Mouse (Mus musculus): ENCODE measurements around the gene Mycl. TPM values are rescaled to one million over a fixed set of nuclear protein-coding genes. Genes with fewer than 3 reads are reported as not detected.
A peak's percentile ranks its signal among the peaks of the same experiment; 100 is the strongest.
"Not testable (repeated sequence)": the region's sequence is repeated elsewhere in the genome, so short reads cannot be mapped to it uniquely, and the experiment has no call there.

The Mycl gene
- polyA plus RNA-seq, 1 experiment from 2014 or later: 1.3 TPM

- no peak for ATAC-seq (replicated peaks; ENCODE audit: extremely low read depth, insufficient read depth, low FRiP score)
- H3K9ac ChIP-seq (ENCODE audit: low read length): no peak overlapping the region
- H3K27me3 ChIP-seq (ENCODE audit: control insufficient read depth, insufficient read depth, low read length): peaks cover 16% of the 10 kb centered on the region
- H3K36me3 ChIP-seq (ENCODE audit: control insufficient read depth, insufficient read depth): no peaks in the 10 kb centered on the region
- no peak overlapping the region for H3K4me3 ChIP-seq (ENCODE audit: low read length)
- H3K4me2 ChIP-seq (ENCODE audit: low read depth, low read length): no peak overlapping the region
- 33% methylated on average over 4 of the region's 4 CpGs for WGBS
- H3K27ac ChIP-seq (ENCODE audit: low read length): no peak overlapping the region
- no peaks in the 10 kb centered on the region for H3K4me1 ChIP-seq (ENCODE audit: control insufficient read depth, insufficient read depth, low read length)
- H3K9me3 ChIP-seq (replicated peaks; ENCODE audit: control insufficient read depth, low read length): no peaks in the 10 kb centered on the region; the same call in 1 of the 2 replicates
Observed at GRCm38 (mm10) chr4:122987421-122987820, 8.0 kb upstream of the Mycl start.

GRCm38 (mm10) chr4:122988004-122988403 lies 7.4 kb upstream of the Mycl start:
- not testable (repeated sequence) for H3K27ac ChIP-seq (ENCODE audit: low read length); H3K4me1 ChIP-seq (ENCODE audit: control insufficient read depth, insufficient read depth, low read length); H3K4me2 ChIP-seq (ENCODE audit: low read depth, low read length); H3K9me3 ChIP-seq (replicated peaks; ENCODE audit: control insufficient read depth, low read length); H3K36me3 ChIP-seq (ENCODE audit: control insufficient read depth, insufficient read depth); H3K4me3 ChIP-seq (ENCODE audit: low read length); ATAC-seq (replicated peaks; ENCODE audit: extremely low read depth, insufficient read depth, low FRiP score); H3K9ac ChIP-seq (ENCODE audit: low read length)
- peaks cover 14% of the 10 kb centered on the region for H3K27me3 ChIP-seq (ENCODE audit: control insufficient read depth, insufficient read depth, low read length)
- WGBS: 59% methylated on average over 3 of the region's 3 CpGs

- Histone ChIP-seq H3K27ac (ENCODE audit: low read length) (no peak overlapping the region), H3K27me3 (ENCODE audit: control insufficient read depth, insufficient read depth, low read length) (peaks cover 6% of the 10 kb centered on the region; the same call in 1 of the 2 replicates), H3K9ac (ENCODE audit: low read length) (no peak overlapping the region), H3K4me2 (ENCODE audit: low read depth, low read length) (no peak overlapping the region), H3K4me1 (ENCODE audit: control insufficient read depth, insufficient read depth, low read length) (no peaks in the 10 kb centered on the region; the same call in 1 of the 2 replicates), H3K4me3 (ENCODE audit: low read length) (no peak overlapping the region), H3K36me3 (ENCODE audit: control insufficient read depth, insufficient read depth) (no peaks in the 10 kb centered on the region), H3K9me3 (replicated peaks; ENCODE audit: control insufficient read depth, low read length) (no peaks in the 10 kb centered on the region; the same call in 1 of the 2 replicates)
- 47% methylated on average over 1 of the region's 1 CpGs for WGBS
- ATAC-seq (replicated peaks; ENCODE audit: extremely low read depth, insufficient read depth, low FRiP score): no peak
Observed at GRCm38 (mm10) chr4:122991177-122991576, 4.3 kb upstream of the Mycl start.

- Histone ChIP-seq H3K4me1 (ENCODE audit: control insufficient read depth, insufficient read depth, low read length) (peaks cover 6% of the 10 kb centered on the region), H3K27me3 (ENCODE audit: control insufficient read depth, insufficient read depth, low read length) (peaks cover 11% of the 10 kb centered on the region), H3K9me3 (replicated peaks; ENCODE audit: control insufficient read depth, low read length) (no peaks in the 10 kb centered on the region; the same call in 1 of the 2 replicates), H3K4me2 (ENCODE audit: low read depth, low read length) (no peak overlapping the region), H3K27ac (ENCODE audit: low read length) (no peak overlapping the region), H3K4me3 (ENCODE audit: low read length) (no peak overlapping the region), H3K9ac (ENCODE audit: low read length) (no peak overlapping the region), H3K36me3 (ENCODE audit: control insufficient read depth, insufficient read depth) (no peaks in the 10 kb centered on the region)
- no peak for ATAC-seq (replicated peaks; ENCODE audit: extremely low read depth, insufficient read depth, low FRiP score)
- WGBS: 62% methylated on average over 3 of the region's 3 CpGs
Observed at GRCm38 (mm10) chr4:122992276-122992675, 3.2 kb upstream of the Mycl start.

GRCm38 (mm10) chr4:122996221-122996617 lies 767 bp downstream of the Mycl start:
- Histone ChIP-seq H3K27me3 (ENCODE audit: control insufficient read depth, insufficient read depth, low read length) (peaks cover 46% of the 10 kb centered on the region), H3K27ac (ENCODE audit: low read length) (no peak overlapping the region), H3K9me3 (replicated peaks; ENCODE audit: control insufficient read depth, low read length) (no peaks in the 10 kb centered on the region), H3K4me2 (ENCODE audit: low read depth, low read length) (peak overlapping the region; percentile 100), H3K4me1 (ENCODE audit: control insufficient read depth, insufficient read depth, low read length) (peaks cover 6% of the 10 kb centered on the region), H3K9ac (ENCODE audit: low read length) (peak overlapping the region; percentile 73), H3K4me3 (ENCODE audit: low read length) (peak overlapping the region; percentile 76), H3K36me3 (ENCODE audit: control insufficient read depth, insufficient read depth) (no peaks in the 10 kb centered on the region)
- under 1% methylated on average over 21 of the region's 32 CpGs for WGBS
- peak; percentile 35 for ATAC-seq (replicated peaks; ENCODE audit: extremely low read depth, insufficient read depth, low FRiP score)

GRCm38 (mm10) chr4:122996618-122997381 lies 1.3 kb downstream of the Mycl start:
- Histone ChIP-seq H3K9me3 (replicated peaks; ENCODE audit: control insufficient read depth, low read length) (no peaks in the 10 kb centered on the region), H3K4me1 (ENCODE audit: control insufficient read depth, insufficient read depth, low read length) (peaks cover 6% of the 10 kb centered on the region), H3K4me2 (ENCODE audit: low read depth, low read length) (peak overlapping the region; percentile 100), H3K4me3 (ENCODE audit: low read length) (peak overlapping the region; percentile 76), H3K27me3 (ENCODE audit: control insufficient read depth, insufficient read depth, low read length) (peaks cover 51% of the 10 kb centered on the region), H3K27ac (ENCODE audit: low read length) (no peak overlapping the region), H3K9ac (ENCODE audit: low read length) (peak overlapping the region; percentile 73), H3K36me3 (ENCODE audit: control insufficient read depth, insufficient read depth) (no peaks in the 10 kb centered on the region)
- WGBS: under 1% methylated on average over 47 of the region's 47 CpGs
- ATAC-seq (replicated peaks; ENCODE audit: extremely low read depth, insufficient read depth, low FRiP score): no peak

GRCm38 (mm10) chr4:122998537-122999262 lies 3.2 kb downstream of the Mycl start:
- Histone ChIP-seq H3K27me3 (ENCODE audit: control insufficient read depth, insufficient read depth, low read length) (peaks cover 53% of the 10 kb centered on the region), H3K4me3 (ENCODE audit: low read length) (no peak overlapping the region), H3K4me1 (ENCODE audit: control insufficient read depth, insufficient read depth, low read length) (peaks cover 6% of the 10 kb centered on the region), H3K36me3 (ENCODE audit: control insufficient read depth, insufficient read depth) (no peaks in the 10 kb centered on the region), H3K4me2 (ENCODE audit: low read depth, low read length) (no peak overlapping the region), H3K9ac (ENCODE audit: low read length) (no peak overlapping the region), H3K9me3 (replicated peaks; ENCODE audit: control insufficient read depth, low read length) (no peaks in the 10 kb centered on the region), H3K27ac (ENCODE audit: low read length) (no peak overlapping the region)
- no peak for ATAC-seq (replicated peaks; ENCODE audit: extremely low read depth, insufficient read depth, low FRiP score)
- 36% methylated on average over 12 of the region's 12 CpGs for WGBS

- Histone ChIP-seq H3K9me3 (replicated peaks; ENCODE audit: control insufficient read depth, low read length) (no peaks in the 10 kb centered on the region), H3K4me2 (ENCODE audit: low read depth, low read length) (no peak overlapping the region), H3K27me3 (ENCODE audit: control insufficient read depth, insufficient read depth, low read length) (peaks cover 51% of the 10 kb centered on the region), H3K9ac (ENCODE audit: low read length) (no peak overlapping the region), H3K27ac (ENCODE audit: low read length) (no peak overlapping the region), H3K4me3 (ENCODE audit: low read length) (no peak overlapping the region), H3K36me3 (ENCODE audit: control insufficient read depth, insufficient read depth) (no peaks in the 10 kb centered on the region), H3K4me1 (ENCODE audit: control insufficient read depth, insufficient read depth, low read length) (peaks cover 6% of the 10 kb centered on the region)
- ATAC-seq (replicated peaks; ENCODE audit: extremely low read depth, insufficient read depth, low FRiP score): no peak
- WGBS: 33% methylated on average over 4 of the region's 4 CpGs
Observed at GRCm38 (mm10) chr4:122999263-122999691, 3.8 kb downstream of the Mycl start.

- H3K4me3 ChIP-seq (ENCODE audit: low read length): no peak overlapping the region
- ATAC-seq (replicated peaks; ENCODE audit: extremely low read depth, insufficient read depth, low FRiP score): no peak
- H3K9ac ChIP-seq (ENCODE audit: low read length): no peak overlapping the region
- WGBS: 73% methylated on average over 14 of the region's 14 CpGs
- no peak overlapping the region for H3K4me2 ChIP-seq (ENCODE audit: low read depth, low read length)
- H3K9me3 ChIP-seq (replicated peaks; ENCODE audit: control insufficient read depth, low read length): no peaks in the 10 kb centered on the region
- no peaks in the 10 kb centered on the region for H3K36me3 ChIP-seq (ENCODE audit: control insufficient read depth, insufficient read depth)
- no peak overlapping the region for H3K27ac ChIP-seq (ENCODE audit: low read length)
- peaks cover 10% of the 10 kb centered on the region for H3K4me1 ChIP-seq (ENCODE audit: control insufficient read depth, insufficient read depth, low read length)
- H3K27me3 ChIP-seq (ENCODE audit: control insufficient read depth, insufficient read depth, low read length): peaks cover 47% of the 10 kb centered on the region
Observed at GRCm38 (mm10) chr4:123000130-123000529, 4.7 kb downstream of the Mycl start.
